Mouse (Mus musculus) frontal cortex, postnatal 25 days (tissue): ENCODE measurements around the gene Polr2h.

Experiments
- DNase-seq, 2 experiments: peaks; one replicate each; pipeline ENCODE4 v3.0.0; 2022; ENCODE audit warnings: low spot score in 2 of 2

Polr2h gene

DNA sequence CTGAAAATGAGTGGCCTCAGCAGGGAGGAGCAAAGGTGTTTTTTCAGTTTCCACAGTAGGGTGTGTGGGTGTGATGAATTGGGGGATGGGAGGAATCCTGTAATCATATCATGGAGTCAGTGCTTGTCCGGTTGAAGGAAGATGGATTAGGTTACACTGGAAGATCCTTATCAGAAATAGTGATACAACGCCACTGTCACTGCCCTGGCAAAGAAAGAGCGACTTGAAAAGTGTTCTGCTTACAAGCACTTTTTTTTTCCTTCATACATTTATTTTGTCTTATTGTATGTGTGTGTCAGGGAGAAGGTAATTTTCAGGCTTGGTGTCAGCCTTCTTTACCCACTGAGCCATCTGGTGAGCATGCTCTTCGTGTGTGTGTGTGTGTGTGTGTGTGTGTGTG is 5.3 kb downstream of the Polr2h start:
- DNase-seq = no peak

DNA sequence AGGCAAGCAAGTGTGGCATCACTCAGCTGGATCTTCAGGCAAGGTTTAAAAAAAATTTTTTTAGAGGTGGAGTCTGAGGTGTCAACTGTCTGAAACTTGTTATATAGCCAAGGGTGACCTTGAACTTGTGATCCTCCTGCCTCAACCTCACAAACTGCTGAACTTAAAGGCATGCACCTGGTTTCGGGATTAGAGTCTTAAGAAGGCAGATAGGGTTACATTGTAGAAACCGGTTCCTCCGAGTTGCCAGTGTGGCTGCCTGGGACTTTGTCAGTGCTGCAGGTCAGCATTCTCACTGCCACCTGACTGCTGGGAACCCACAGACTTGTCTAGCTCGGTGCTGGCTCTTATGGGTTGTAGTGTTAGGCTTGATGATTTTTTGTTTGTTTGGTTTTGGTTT is 5.8 kb downstream of the Polr2h start:
- DNase-seq = no peak

DNA sequence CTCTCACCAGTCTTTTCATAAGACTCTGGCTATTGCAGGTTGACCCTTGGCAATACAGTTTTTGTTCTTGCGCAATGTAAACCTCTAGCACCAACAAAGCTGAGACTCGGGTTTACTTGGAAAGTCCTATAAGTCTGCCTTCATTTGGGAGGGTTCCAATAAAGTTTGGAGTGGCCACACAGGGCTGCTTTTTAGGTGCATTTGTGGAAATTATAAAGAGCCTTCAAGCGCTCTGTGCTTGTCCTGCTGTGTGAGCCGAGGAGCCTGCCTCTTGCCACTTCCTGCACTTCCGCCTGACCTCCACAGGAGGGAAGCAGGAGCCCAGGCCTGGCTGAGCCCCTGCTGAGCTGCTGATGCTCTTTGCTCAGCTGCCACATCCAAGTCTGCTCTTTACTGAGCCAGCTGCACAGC is 6.9 kb downstream of the Polr2h start:
- no peak for DNase-seq

- no peak for DNase-seq
These were observed 7.9 kb downstream of the Polr2h start for GRCm38 (mm10) chr16:20725321-20725720.

- no peak for DNase-seq
These were observed 8.3 kb downstream of the Polr2h start for GRCm38 (mm10) chr16:20725750-20726149.

DNA sequence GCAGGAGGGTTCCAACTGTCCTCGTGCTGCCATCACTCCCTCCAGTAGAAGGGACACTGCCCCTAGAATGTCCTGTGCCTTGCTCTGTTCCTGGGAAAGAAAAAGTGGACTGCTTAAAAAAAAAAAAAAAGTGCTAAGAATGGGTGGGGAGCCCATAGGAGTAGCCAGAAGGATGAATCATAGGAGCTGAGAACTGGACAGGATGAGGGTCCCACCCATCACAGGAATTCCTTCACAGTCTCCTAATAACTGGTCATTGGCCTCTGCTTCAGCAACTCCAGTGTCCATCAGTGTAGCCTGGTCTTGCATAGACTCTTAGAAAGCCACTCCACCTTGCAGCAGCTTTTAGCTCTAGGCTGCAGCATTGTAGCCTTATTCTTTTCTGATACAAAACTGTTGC is 8.9 kb downstream of the Polr2h start:
- DNase-seq = no peak

DNA sequence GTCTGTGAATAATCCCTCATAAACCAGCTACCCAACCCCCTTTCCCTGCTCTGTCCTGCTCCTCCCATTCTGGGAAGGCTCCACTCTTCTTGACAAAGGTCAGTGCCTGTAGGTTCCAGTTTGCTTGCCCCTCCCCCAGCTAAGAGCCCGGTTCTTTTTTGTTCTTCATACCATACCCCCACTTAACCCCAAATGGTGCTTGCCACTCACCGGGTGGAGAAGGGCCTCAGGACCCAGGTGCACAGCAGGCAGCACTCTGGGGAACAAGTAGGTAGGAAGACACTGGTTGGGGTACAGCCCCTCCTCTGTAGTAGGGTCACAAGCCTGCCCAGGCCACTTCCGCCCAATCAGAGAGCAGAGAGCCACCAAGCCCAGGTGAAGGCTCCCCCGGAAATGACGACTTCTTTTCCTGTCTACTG is 12.8 kb downstream of the Polr2h start:
- no peak for DNase-seq

GRCm38 (mm10) chr16:20731688-20732087 is 14.2 kb downstream of the Polr2h start:
- no peak for DNase-seq

GRCm38 (mm10) chr16:20732251-20732924 is 14.9 kb downstream of the Polr2h start:
- DNase-seq = no peak

DNA sequence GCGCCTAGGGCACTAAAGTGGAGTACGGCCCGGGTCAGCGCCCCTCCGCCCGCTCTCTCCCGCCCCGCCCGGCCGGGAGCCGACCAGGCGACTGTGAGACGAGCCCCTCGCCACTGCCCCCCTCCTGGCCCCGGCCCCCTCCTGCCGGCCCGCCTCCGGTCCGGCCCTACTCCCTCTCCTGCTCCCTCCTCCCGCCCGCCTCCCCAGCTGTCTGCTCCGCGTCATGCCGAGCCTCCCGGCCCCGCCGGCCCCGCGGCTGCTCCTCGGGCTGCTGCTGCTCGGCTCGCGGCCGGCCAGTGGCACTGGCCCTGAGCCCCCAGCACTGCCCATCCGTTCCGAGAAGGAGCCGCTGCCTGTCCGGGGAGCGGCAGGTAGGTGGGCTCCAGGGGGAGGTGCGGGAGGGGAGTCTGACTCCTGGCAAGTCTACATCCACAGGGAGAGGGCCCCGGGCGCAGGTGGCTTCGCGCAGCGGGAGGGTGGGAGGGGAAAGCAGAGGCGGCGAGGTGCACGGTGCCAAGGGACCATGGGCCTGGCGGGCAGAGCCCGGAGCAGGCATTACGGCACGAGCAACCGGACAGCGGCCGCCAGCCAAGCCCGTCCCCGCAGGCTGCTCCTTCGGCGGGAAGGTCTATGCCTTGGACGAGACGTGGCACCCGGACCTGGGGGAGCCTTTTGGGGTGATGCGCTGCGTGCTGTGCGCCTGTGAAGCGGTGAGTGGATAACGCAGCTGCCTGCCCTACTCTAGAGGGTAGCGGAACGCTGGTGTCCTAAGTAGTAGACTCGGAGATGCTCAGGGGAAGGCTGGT is 15.7 kb downstream of the Polr2h start, which contains the start of gene Chrd:
Chrd (plus strand) TSS at position 203 of the 806 bp plus-strand sequence.
- no peak for DNase-seq

- no peak for DNase-seq
These were observed 16.6 kb downstream of the Polr2h start, which contains the start of gene Thpo for GRCm38 (mm10) chr16:20733731-20734730. TSS of gene Thpo (minus strand) at chr16:20734511.

DNA sequence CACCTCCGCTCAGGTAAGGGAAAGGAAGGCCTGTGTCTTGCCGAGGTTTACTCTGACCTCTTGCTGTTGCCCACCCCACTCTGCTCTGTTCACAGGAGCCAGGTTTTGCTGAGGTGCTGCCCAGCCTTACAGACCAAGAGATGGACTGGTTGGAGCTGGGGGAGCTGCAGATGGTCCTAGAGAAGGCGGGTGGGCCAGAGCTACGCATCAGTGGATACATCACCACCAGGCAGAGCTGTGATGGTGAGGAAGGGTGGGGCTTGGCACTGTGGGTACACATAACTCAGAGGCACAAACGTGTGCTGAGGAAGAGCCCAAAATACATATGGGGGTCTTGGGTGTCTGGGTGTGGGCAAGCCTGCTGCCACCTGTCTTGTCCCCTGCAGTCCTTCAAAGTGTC is 18.2 kb downstream of the Polr2h start:
- no peak for DNase-seq

DNA sequence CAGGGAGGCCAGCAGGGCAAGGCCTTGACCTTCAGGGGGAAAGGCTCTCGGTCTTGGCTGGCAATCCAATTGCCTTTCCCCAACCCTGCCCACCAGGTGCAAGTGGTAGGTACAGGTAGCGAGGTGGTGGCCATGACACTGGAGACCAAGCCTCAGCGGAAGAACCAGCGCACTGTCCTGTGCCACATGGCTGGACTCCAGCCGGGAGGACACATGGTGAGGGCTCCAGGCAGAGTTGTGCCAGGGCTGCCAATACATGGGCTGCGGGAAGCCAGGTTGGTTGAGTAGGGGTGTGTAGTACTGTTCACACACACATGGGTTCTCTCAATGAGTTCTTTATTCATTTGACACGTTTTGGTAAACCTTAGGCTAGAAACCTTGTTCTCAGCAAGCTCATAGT is 18.7 kb downstream of the Polr2h start:
- DNase-seq = no peak

DNA sequence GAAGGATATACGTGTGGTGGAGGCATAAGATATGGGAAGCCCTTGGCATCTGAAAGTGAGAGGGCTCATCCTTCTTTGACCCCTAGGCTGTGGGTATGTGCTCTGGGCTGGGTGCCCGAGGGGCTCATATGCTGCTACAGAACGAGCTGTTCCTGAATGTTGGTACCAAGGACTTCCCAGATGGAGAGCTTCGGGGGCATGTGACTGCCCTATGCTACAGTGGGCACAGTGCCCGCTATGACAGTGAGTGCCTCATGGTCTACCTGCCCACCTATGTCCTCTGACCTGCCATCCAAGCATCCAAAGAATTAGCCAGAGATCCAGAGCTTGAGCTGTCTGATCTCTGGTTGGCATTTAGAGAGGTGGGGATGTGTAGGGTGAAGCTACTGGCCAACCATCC is 19.4 kb downstream of the Polr2h start:
- DNase-seq = no peak

DNA sequence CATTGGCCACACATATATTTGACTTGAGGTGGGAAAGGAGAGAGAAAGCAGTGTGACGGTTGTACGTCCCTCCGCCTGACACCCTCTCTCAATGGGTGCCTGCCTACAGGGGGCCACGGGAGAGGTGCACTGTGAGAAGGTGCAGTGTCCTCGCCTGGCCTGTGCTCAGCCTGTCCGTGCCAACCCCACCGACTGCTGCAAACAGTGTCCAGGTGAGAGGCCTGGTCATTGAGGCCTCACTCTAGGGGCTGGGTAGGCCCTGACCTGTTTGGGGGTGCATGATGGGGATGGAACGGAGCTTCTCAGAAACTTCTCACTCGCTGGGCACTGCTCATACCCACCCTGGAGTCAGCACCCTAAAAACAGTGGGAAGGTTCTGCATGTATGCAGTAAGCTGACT is 22.4 kb downstream of the Polr2h start:
- DNase-seq = no peak

- peak; percentile 25 to 49 for DNase-seq
These were observed 29.2 kb downstream of the Polr2h start for GRCm38 (mm10) chr16:20746641-20747040.

- no peak for DNase-seq
These were observed 33.1 kb downstream of the Polr2h start for GRCm38 (mm10) chr16:20750518-20750917.

DNA sequence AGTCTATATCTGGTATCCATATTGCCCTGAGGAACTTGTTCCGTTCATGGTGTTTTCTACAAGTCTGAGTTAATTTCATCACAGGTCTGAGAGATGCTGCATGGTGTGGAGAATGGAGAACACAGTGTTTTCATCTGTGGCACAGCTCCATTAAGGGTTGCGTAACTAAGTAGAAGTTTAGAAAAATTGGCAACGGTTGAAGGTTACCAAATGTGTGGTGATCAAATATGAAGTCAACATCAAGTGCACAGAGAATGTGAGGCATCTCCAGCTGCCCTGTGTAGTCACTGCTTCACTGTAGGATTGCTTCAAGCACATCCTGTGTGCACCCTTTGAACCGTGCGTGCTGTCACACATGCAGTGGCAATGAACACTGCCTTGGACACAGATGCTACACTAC is 38.6 kb downstream of the Polr2h start:
- DNase-seq = no peak

DNA sequence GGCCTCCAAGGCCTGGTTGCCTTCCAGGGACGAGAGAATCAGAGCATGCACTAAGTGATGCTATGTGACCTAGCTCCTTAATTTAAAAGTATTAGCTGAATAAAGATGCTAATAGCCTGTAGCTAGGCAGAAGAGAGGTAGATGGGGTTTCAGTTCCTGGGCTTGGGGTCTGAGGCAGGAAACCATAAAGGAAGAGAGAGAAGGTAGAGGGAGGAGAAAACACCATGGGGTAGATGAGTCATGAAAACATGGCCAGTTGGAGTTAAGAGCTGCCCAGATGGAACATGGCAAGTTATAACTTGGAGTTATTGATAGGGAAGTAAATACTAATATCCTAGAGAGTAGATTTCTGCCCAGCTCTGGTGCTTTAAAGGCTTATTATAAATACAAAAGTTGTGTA is 39.9 kb downstream of the Polr2h start:
- DNase-seq = no peak

DNA sequence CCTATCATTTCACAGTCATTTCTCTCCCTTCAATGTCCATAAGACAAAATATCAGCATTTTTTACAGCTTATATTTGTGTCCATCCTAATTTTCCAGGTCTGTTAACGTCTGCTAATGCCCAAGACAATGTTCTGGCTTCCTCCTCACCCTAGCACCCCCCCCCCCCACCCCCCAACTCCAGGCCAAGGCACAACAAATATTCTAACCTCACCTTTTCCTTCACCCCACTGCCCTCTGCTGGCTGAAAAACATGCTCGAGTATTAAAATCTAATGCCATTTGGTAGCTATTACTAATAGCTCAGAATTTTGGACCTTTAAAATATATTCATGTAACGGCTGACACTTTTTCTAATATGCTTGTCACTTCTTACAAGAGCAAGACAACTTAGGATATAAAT is 44.2 kb downstream of the Polr2h start:
- peak in 1 of 2 experiments; percentile 18 for DNase-seq

DNA sequence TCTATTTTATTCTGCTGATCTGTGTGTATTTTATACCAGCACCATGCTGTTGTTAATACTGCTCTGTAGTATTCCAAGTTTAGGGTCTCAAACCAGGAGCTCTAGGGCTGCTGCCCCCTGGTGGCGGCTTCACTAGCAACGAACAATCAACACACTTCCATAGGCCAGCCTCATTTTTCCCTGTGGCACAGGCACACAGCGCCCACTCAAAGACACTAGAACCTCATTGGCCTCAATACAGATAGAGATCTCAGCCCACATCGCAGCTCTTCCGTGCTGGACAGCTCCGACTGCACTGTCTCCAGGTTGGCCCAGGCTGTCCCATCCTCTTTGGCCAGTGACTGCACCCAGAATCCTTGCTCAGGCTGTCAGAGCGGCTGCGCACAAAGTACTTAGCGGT is 47.8 kb downstream of the Polr2h start:
- DNase-seq = no peak
